Mouse (Mus musculus): ENCODE measurements at regions not wholly inside any gene's neighbourhood (a gene's known extent, or its start where the extent isn't known, plus 50 kb on each side); places are given as distances from the start of the nearest gene placed in this dataset.
A peak's percentile ranks its signal among the peaks of the same experiment; 100 is the strongest.
"Not testable (repeated sequence)": the region's sequence is repeated elsewhere in the genome, so short reads cannot be mapped to it uniquely, and the experiment has no call there.

GRCm38 (mm10) chr15:16130862-16131261, 597.7 kb upstream of the Cdh9 start:
- ATAC-seq (ENCODE audit: low FRiP score) (no peak), DNase-seq (ENCODE audit: low spot score) (no peak)
- Histone ChIP-seq H3K4me2 (replicated peaks) (no peak overlapping the region), H3K4me3 (replicated peaks; ENCODE audit: low read length) (no peak overlapping the region), H3K27me3 (ENCODE audit: control insufficient read depth, insufficient read depth, low read length) (no peaks in the 10 kb centered on the region), H3K27ac (no peak overlapping the region), H3K9ac (no peak overlapping the region), H3K9me3 (ENCODE audit: control insufficient read depth, low read length) (no peaks in the 10 kb centered on the region), H3K4me1 (replicated peaks; ENCODE audit: control insufficient read depth, insufficient read depth, low read length) (no peaks in the 10 kb centered on the region), H3K36me3 (replicated peaks; ENCODE audit: control insufficient read depth, insufficient read depth) (no peaks in the 10 kb centered on the region)

- Histone ChIP-seq H3K27ac (peak overlapping the region; percentile 10; the same call in 1 of the 2 replicates), H3K4me2 (replicated peaks) (no peak overlapping the region), H3K4me1 (replicated peaks; ENCODE audit: control insufficient read depth, insufficient read depth, low read length) (no peaks in the 10 kb centered on the region), H3K9me3 (ENCODE audit: control insufficient read depth, low read length) (no peaks in the 10 kb centered on the region), H3K4me3 (replicated peaks; ENCODE audit: low read length) (no peak overlapping the region), H3K9ac (no peak overlapping the region), H3K27me3 (ENCODE audit: control insufficient read depth, insufficient read depth, low read length) (no peaks in the 10 kb centered on the region), H3K36me3 (replicated peaks; ENCODE audit: control insufficient read depth, insufficient read depth) (no peaks in the 10 kb centered on the region)
- DNase-seq (ENCODE audit: low spot score): no peak
- ATAC-seq (ENCODE audit: low FRiP score): no peak; the same call in 1 of the 2 replicates
- 37% methylated on average over 5 of the region's 5 CpGs for whole genome bisulfite sequencing
Measured at GRCm38 (mm10) chr15:16158164-16158563, 570.4 kb upstream of the Cdh9 start.

- Histone ChIP-seq H3K4me2 (replicated peaks) (no peak overlapping the region), H3K4me1 (replicated peaks; ENCODE audit: control insufficient read depth, insufficient read depth, low read length) (no peaks in the 10 kb centered on the region), H3K9me3 (ENCODE audit: control insufficient read depth, low read length) (no peaks in the 10 kb centered on the region), H3K9ac (no peak overlapping the region), H3K27ac (no peak overlapping the region), H3K4me3 (replicated peaks; ENCODE audit: low read length) (no peak overlapping the region), H3K36me3 (replicated peaks; ENCODE audit: control insufficient read depth, insufficient read depth) (no peaks in the 10 kb centered on the region), H3K27me3 (ENCODE audit: control insufficient read depth, insufficient read depth, low read length) (no peaks in the 10 kb centered on the region)
- DNase-seq (ENCODE audit: low spot score) (no peak), ATAC-seq (ENCODE audit: low FRiP score) (no peak)
Measured at GRCm38 (mm10) chr15:16163969-16164368, 564.6 kb upstream of the Cdh9 start.

GRCm38 (mm10) chr15:16213354-16213753, 515.2 kb upstream of the Cdh9 start:
- Histone ChIP-seq H3K27me3 (ENCODE audit: control insufficient read depth, insufficient read depth, low read length) (no peaks in the 10 kb centered on the region), H3K9ac (no peak overlapping the region), H3K36me3 (replicated peaks; ENCODE audit: control insufficient read depth, insufficient read depth) (no peaks in the 10 kb centered on the region), H3K4me3 (replicated peaks; ENCODE audit: low read length) (no peak overlapping the region), H3K27ac (no peak overlapping the region), H3K4me1 (replicated peaks; ENCODE audit: control insufficient read depth, insufficient read depth, low read length) (no peaks in the 10 kb centered on the region), H3K4me2 (replicated peaks) (no peak overlapping the region), H3K9me3 (ENCODE audit: control insufficient read depth, low read length) (no peaks in the 10 kb centered on the region)
- DNase-seq (ENCODE audit: low spot score) (no peak), ATAC-seq (ENCODE audit: low FRiP score) (no peak)
- 93% methylated on average over 4 of the region's 4 CpGs for WGBS

- H3K9ac ChIP-seq: no peak overlapping the region
- no peak for ATAC-seq (ENCODE audit: low FRiP score)
- H3K36me3 ChIP-seq (replicated peaks; ENCODE audit: control insufficient read depth, insufficient read depth): no peaks in the 10 kb centered on the region
- no peak overlapping the region for H3K4me2 ChIP-seq (replicated peaks)
- no peak overlapping the region for H3K4me3 ChIP-seq (replicated peaks; ENCODE audit: low read length)
- DNase-seq (ENCODE audit: low spot score): no peak
- 92% methylated on average over 2 of the region's 2 CpGs for WGBS
- no peaks in the 10 kb centered on the region for H3K9me3 ChIP-seq (ENCODE audit: control insufficient read depth, low read length)
- no peak overlapping the region for H3K27ac ChIP-seq
- H3K27me3 ChIP-seq (ENCODE audit: control insufficient read depth, insufficient read depth, low read length): no peaks in the 10 kb centered on the region
- H3K4me1 ChIP-seq (replicated peaks; ENCODE audit: control insufficient read depth, insufficient read depth, low read length): no peaks in the 10 kb centered on the region
Measured at GRCm38 (mm10) chr15:16221648-16222047, 506.9 kb upstream of the Cdh9 start.

- no peak overlapping the region for H3K9ac ChIP-seq
- 90% methylated on average over 5 of the region's 5 CpGs for WGBS
- H3K27me3 ChIP-seq (ENCODE audit: control insufficient read depth, insufficient read depth, low read length): no peaks in the 10 kb centered on the region
- no peaks in the 10 kb centered on the region for H3K36me3 ChIP-seq (replicated peaks; ENCODE audit: control insufficient read depth, insufficient read depth)
- no peaks in the 10 kb centered on the region for H3K4me1 ChIP-seq (replicated peaks; ENCODE audit: control insufficient read depth, insufficient read depth, low read length)
- DNase-seq (ENCODE audit: low spot score) (no peak), ATAC-seq (ENCODE audit: low FRiP score) (no peak)
- no peak overlapping the region for H3K4me3 ChIP-seq (replicated peaks; ENCODE audit: low read length)
- no peak overlapping the region for H3K4me2 ChIP-seq (replicated peaks)
- no peak overlapping the region for H3K27ac ChIP-seq
- H3K9me3 ChIP-seq (ENCODE audit: control insufficient read depth, low read length): no peaks in the 10 kb centered on the region
Measured at GRCm38 (mm10) chr15:16248595-16248994, 480.0 kb upstream of the Cdh9 start.

GRCm38 (mm10) chr15:16285166-16285565, 443.4 kb upstream of the Cdh9 start:
- H3K4me2 ChIP-seq (replicated peaks): no peak overlapping the region
- no peak overlapping the region for H3K9ac ChIP-seq
- no peak overlapping the region for H3K27ac ChIP-seq
- no peak overlapping the region for H3K4me3 ChIP-seq (replicated peaks; ENCODE audit: low read length)
- 74% methylated on average over 3 of the region's 3 CpGs for WGBS
- H3K9me3 ChIP-seq (ENCODE audit: control insufficient read depth, low read length): no peaks in the 10 kb centered on the region
- no peak for ATAC-seq (ENCODE audit: low FRiP score)
- H3K27me3 ChIP-seq (ENCODE audit: control insufficient read depth, insufficient read depth, low read length): no peaks in the 10 kb centered on the region
- H3K36me3 ChIP-seq (replicated peaks; ENCODE audit: control insufficient read depth, insufficient read depth): no peaks in the 10 kb centered on the region
- DNase-seq (ENCODE audit: low spot score): no peak
- no peaks in the 10 kb centered on the region for H3K4me1 ChIP-seq (replicated peaks; ENCODE audit: control insufficient read depth, insufficient read depth, low read length)

GRCm38 (mm10) chr15:16294553-16294952, 434.0 kb upstream of the Cdh9 start:
- H3K4me1 ChIP-seq (replicated peaks; ENCODE audit: control insufficient read depth, insufficient read depth, low read length); H3K9ac ChIP-seq; DNase-seq (ENCODE audit: low spot score); H3K4me3 ChIP-seq (replicated peaks; ENCODE audit: low read length); H3K36me3 ChIP-seq (replicated peaks; ENCODE audit: control insufficient read depth, insufficient read depth); H3K27me3 ChIP-seq (ENCODE audit: control insufficient read depth, insufficient read depth, low read length); H3K4me2 ChIP-seq (replicated peaks); H3K27ac ChIP-seq; H3K9me3 ChIP-seq (ENCODE audit: control insufficient read depth, low read length); ATAC-seq (ENCODE audit: low FRiP score): not testable (repeated sequence)
- WGBS: 88% methylated on average over 2 of the region's 2 CpGs

GRCm38 (mm10) chr15:16309678-16310077, 418.9 kb upstream of the Cdh9 start:
- DNase-seq (ENCODE audit: low spot score) (no peak), ATAC-seq (ENCODE audit: low FRiP score) (no peak)
- no peak overlapping the region for H3K4me3 ChIP-seq (replicated peaks; ENCODE audit: low read length)
- 95% methylated on average over 2 of the region's 2 CpGs for WGBS
- H3K36me3 ChIP-seq (replicated peaks; ENCODE audit: control insufficient read depth, insufficient read depth): no peaks in the 10 kb centered on the region
- H3K27ac ChIP-seq: no peak overlapping the region
- H3K4me1 ChIP-seq (replicated peaks; ENCODE audit: control insufficient read depth, insufficient read depth, low read length): no peaks in the 10 kb centered on the region
- H3K9ac ChIP-seq: no peak overlapping the region
- H3K27me3 ChIP-seq (ENCODE audit: control insufficient read depth, insufficient read depth, low read length): no peaks in the 10 kb centered on the region
- no peak overlapping the region for H3K4me2 ChIP-seq (replicated peaks)
- H3K9me3 ChIP-seq (ENCODE audit: control insufficient read depth, low read length): no peaks in the 10 kb centered on the region

GRCm38 (mm10) chr15:16311956-16312646, 416.5 kb upstream of the Cdh9 start:
- Histone ChIP-seq H3K27me3 (ENCODE audit: control insufficient read depth, insufficient read depth, low read length) (no peaks in the 10 kb centered on the region), H3K9me3 (ENCODE audit: control insufficient read depth, low read length) (no peaks in the 10 kb centered on the region), H3K4me1 (replicated peaks; ENCODE audit: control insufficient read depth, insufficient read depth, low read length) (no peaks in the 10 kb centered on the region), H3K36me3 (replicated peaks; ENCODE audit: control insufficient read depth, insufficient read depth) (no peaks in the 10 kb centered on the region), H3K27ac (no peak overlapping the region), H3K9ac (no peak overlapping the region), H3K4me3 (replicated peaks; ENCODE audit: low read length) (no peak overlapping the region), H3K4me2 (replicated peaks) (no peak overlapping the region)
- no peak for ATAC-seq (ENCODE audit: low FRiP score)
- no peak for DNase-seq (ENCODE audit: low spot score)
- WGBS: 78% methylated on average over 3 of the region's 3 CpGs
